Mouse (Mus musculus): ENCODE measurements around the gene 6030452D12Rik.
A peak's percentile ranks its signal among the peaks of the same experiment; 100 is the strongest.

GRCm38 (mm10) chr8:106515946-106516479 is 15.7 kb downstream of the 6030452D12Rik start:
- no peak for TF ChIP-seq CTCF (conservative IDR thresholded peaks at IDR 0.05; ENCODE audit: low read length)
- peak; percentile 54; the same call in 1 of the 2 replicates for TF ChIP-seq NANOG (IDR thresholded peaks at IDR 0.05; ENCODE audit: borderline replicate concordance, low read length)
- 0 out of 2 replicates have a peak, but pooled peaks have one; percentile 23 for TF ChIP-seq POU5F1 (IDR thresholded peaks at IDR 0.05; ENCODE audit: borderline replicate concordance, low read length)
